Mouse (Mus musculus) E14TG2a.4 (cell line): ENCODE data around the gene Hps4.

Source experiments
- H3K27me3 ChIP-seq: 2 replicates; pipeline ENCODE4 v1.6.1; 2014; ENCODE audit warnings: low read length, control low read depth; ENCODE audit not compliant: insufficient read depth
- H3K36me3 ChIP-seq: 2 replicates; pipeline ENCODE4 v1.6.1; 2014; ENCODE audit warnings: low read length, control low read depth; ENCODE audit not compliant: insufficient read depth
- H3K4me1 ChIP-seq: replicated peaks from 2 replicates; pipeline ENCODE4 v1.6.1; 2014; ENCODE audit warnings: low read depth, low read length, control low read depth
- H3K4me3 ChIP-seq: replicated peaks from 2 replicates; pipeline ENCODE4 v1.5.1; 2014; ENCODE audit warnings: mild to moderate bottlenecking, low read length
- H3K9me3 ChIP-seq: 2 replicates; pipeline ENCODE4 v1.6.1; 2014; ENCODE audit warnings: low read length, control low read depth
- CTCF ChIP-seq: conservative IDR thresholded peaks from 2 replicates; pipeline ENCODE4 v1.5.1; 2014; ENCODE audit warnings: low read length
- NANOG ChIP-seq: IDR thresholded peaks from 2 replicates; pipeline ENCODE4 v1.6.1; 2014; ENCODE audit warnings: borderline replicate concordance, low read length, mixed read lengths
- POU5F1 ChIP-seq: IDR thresholded peaks from 2 replicates; pipeline ENCODE4 v1.6.1; 2014; ENCODE audit warnings: low read length, borderline replicate concordance

Hps4 gene

GRCm38 (mm10) chr5:112368666-112369065 is 25.8 kb downstream of the Hps4 start:
- H3K4me1 ChIP-seq, result peaks cover 22% of the 10 kb centered on the region
- no peak overlapping the region for H3K4me3 ChIP-seq
- no peaks in the 10 kb centered on the region for H3K27me3 ChIP-seq
- H3K36me3 ChIP-seq, result peaks cover 93% of the 10 kb centered on the region
- H3K9me3 ChIP-seq, result no peaks in the 10 kb centered on the region
- TF ChIP-seq NANOG, result no peak
- TF ChIP-seq CTCF, result no peak
- no peak for TF ChIP-seq POU5F1

- no peak for TF ChIP-seq POU5F1
- peaks cover 20% of the 10 kb centered on the region for H3K4me1 ChIP-seq
- H3K36me3 ChIP-seq, result peaks cover 93% of the 10 kb centered on the region
- H3K27me3 ChIP-seq, result no peaks in the 10 kb centered on the region
- no peak overlapping the region for H3K4me3 ChIP-seq
- no peaks in the 10 kb centered on the region for H3K9me3 ChIP-seq
These were observed 26.4 kb downstream of the Hps4 start for GRCm38 (mm10) chr5:112369326-112369725.

GRCm38 (mm10) chr5:112370236-112370813 is 27.4 kb downstream of the Hps4 start:
- Histone ChIP-seq H3K36me3 (peaks cover 91% of the 10 kb centered on the region), H3K27me3 (no peaks in the 10 kb centered on the region), H3K4me3 (no peak overlapping the region), H3K4me1 (peaks cover 30% of the 10 kb centered on the region), H3K9me3 (no peaks in the 10 kb centered on the region)
- TF ChIP-seq CTCF (no peak), POU5F1 (no peak), NANOG (no peak)

- no peak for TF ChIP-seq NANOG
- no peaks in the 10 kb centered on the region for H3K27me3 ChIP-seq
- no peaks in the 10 kb centered on the region for H3K9me3 ChIP-seq
- H3K4me3 ChIP-seq, result no peak overlapping the region
- H3K36me3 ChIP-seq, result peaks cover 89% of the 10 kb centered on the region
- peaks cover 27% of the 10 kb centered on the region for H3K4me1 ChIP-seq
These were observed 29.1 kb downstream of the Hps4 start for GRCm38 (mm10) chr5:112371933-112372332.

GRCm38 (mm10) chr5:112376111-112376510 is 33.2 kb downstream of the Hps4 start:
- no peak for TF ChIP-seq CTCF
- TF ChIP-seq POU5F1, result no peak
- no peak for TF ChIP-seq NANOG
- Histone ChIP-seq H3K36me3 (peaks cover 88% of the 10 kb centered on the region), H3K4me3 (no peak overlapping the region), H3K9me3 (no peaks in the 10 kb centered on the region), H3K4me1 (peaks cover 27% of the 10 kb centered on the region), H3K27me3 (no peaks in the 10 kb centered on the region)

GRCm38 (mm10) chr5:112377380-112377779 is 34.5 kb downstream of the Hps4 start:
- H3K4me1 ChIP-seq, result peaks cover 24% of the 10 kb centered on the region
- no peak for TF ChIP-seq POU5F1
- TF ChIP-seq CTCF, result no peak
- TF ChIP-seq NANOG, result no peak
- H3K9me3 ChIP-seq, result no peaks in the 10 kb centered on the region
- H3K4me3 ChIP-seq, result no peak overlapping the region
- H3K27me3 ChIP-seq, result no peaks in the 10 kb centered on the region
- peaks cover 76% of the 10 kb centered on the region for H3K36me3 ChIP-seq

GRCm38 (mm10) chr5:112378716-112379115 is 35.8 kb downstream of the Hps4 start:
- Histone ChIP-seq H3K9me3 (no peaks in the 10 kb centered on the region), H3K27me3 (no peaks in the 10 kb centered on the region), H3K4me1 (peaks cover 24% of the 10 kb centered on the region), H3K36me3 (peaks cover 62% of the 10 kb centered on the region), H3K4me3 (no peak overlapping the region)
- TF ChIP-seq CTCF (no peak), NANOG (no peak), POU5F1 (no peak)

- H3K9me3 ChIP-seq, result no peaks in the 10 kb centered on the region
- no peaks in the 10 kb centered on the region for H3K27me3 ChIP-seq
- no peak overlapping the region for H3K4me3 ChIP-seq
- peaks cover 40% of the 10 kb centered on the region for H3K36me3 ChIP-seq
- peaks cover 13% of the 10 kb centered on the region for H3K4me1 ChIP-seq
- no peak for TF ChIP-seq CTCF
- TF ChIP-seq POU5F1, result no peak
- no peak for TF ChIP-seq NANOG
These were observed 38.3 kb downstream of the Hps4 start for GRCm38 (mm10) chr5:112381154-112381553.

- peaks cover 22% of the 10 kb centered on the region for H3K4me1 ChIP-seq
- H3K4me3 ChIP-seq, result no peak overlapping the region
- TF ChIP-seq CTCF (no peak), NANOG (no peak), POU5F1 (no peak)
- H3K36me3 ChIP-seq, result peaks cover 38% of the 10 kb centered on the region
- no peaks in the 10 kb centered on the region for H3K27me3 ChIP-seq
- no peaks in the 10 kb centered on the region for H3K9me3 ChIP-seq
These were observed 39.2 kb downstream of the Hps4 start for GRCm38 (mm10) chr5:112382042-112382441.
